Mouse (Mus musculus): ENCODE results near the gene Ptprt. TPM values are rescaled to one million over a fixed set of nuclear protein-coding genes. Genes with fewer than 3 reads are reported as not detected.
"Not testable (repeated sequence)": the region's sequence is repeated elsewhere in the genome, so short reads cannot be mapped to it uniquely, and the experiment has no call there.

Ptprt gene
- polyA plus RNA-seq, 1 experiment = 1.1 TPM

- no peak overlapping the region for H3K4me3 ChIP-seq (ENCODE audit: control insufficient read depth, insufficient read depth, low read length)
- no peaks in the 10 kb centered on the region for H3K27me3 ChIP-seq (ENCODE audit: control insufficient read depth, insufficient read depth, low read length)
- no peaks in the 10 kb centered on the region for H3K4me1 ChIP-seq (replicated peaks; ENCODE audit: control insufficient read depth, insufficient read depth, low read length)
- H3K27ac ChIP-seq (ENCODE audit: control insufficient read depth, insufficient read depth, low read length) = no peak overlapping the region
- H3K36me3 ChIP-seq (ENCODE audit: control insufficient read depth, insufficient read depth, low read length) = no peaks in the 10 kb centered on the region
- no peak for TF ChIP-seq POLR2A (IDR thresholded peaks at IDR 0.05; ENCODE audit: control insufficient read depth, extremely low read depth, insufficient read depth, low read length, poor library complexity)
- TF ChIP-seq CTCF (IDR thresholded peaks at IDR 0.05; ENCODE audit: borderline replicate concordance, control insufficient read depth, extremely low read depth, insufficient read depth, low read length, poor library complexity) = no peak
- DNase-seq = no peak
- WGBS = 87% methylated on average over 20 of the region's 20 CpGs
These were observed 478.1 kb downstream of the Ptprt start for GRCm38 (mm10) chr2:162182621-162183475.

DNA sequence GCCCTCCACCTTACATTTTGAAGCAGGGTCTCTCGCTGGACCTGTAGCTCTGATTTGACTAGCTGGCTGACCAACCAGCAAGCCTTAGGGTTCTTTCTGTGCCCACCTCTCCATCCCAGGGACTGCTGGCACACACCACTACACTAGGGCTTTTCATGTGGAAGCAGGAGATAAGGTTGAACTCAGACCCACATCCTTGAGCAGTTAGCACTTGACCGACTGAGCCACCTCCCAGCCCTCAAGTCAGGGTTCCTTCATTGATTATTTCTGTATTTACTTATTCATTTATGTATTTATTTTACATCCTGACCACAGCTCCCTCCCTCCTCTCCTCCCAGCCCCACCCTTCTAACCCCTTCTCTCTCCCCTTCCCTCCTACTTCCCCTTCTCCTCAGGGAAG lies 479.1 kb downstream of the Ptprt start:
- 85% methylated on average over 2 of the region's 2 CpGs for WGBS

GRCm38 (mm10) chr2:162172529-162172928 lies 488.4 kb downstream of the Ptprt start:
- no peak for TF ChIP-seq POLR2A (IDR thresholded peaks at IDR 0.05; ENCODE audit: control insufficient read depth, extremely low read depth, insufficient read depth, low read length, poor library complexity)
- TF ChIP-seq CTCF (IDR thresholded peaks at IDR 0.05; ENCODE audit: borderline replicate concordance, control insufficient read depth, extremely low read depth, insufficient read depth, low read length, poor library complexity) = no peak
- 64% methylated on average over 1 of the region's 1 CpGs for WGBS
- no peak for DNase-seq

More for the DNA sequence above, 479.1 kb downstream of the Ptprt start:
- no peak overlapping the region for H3K27ac ChIP-seq (ENCODE audit: control insufficient read depth, insufficient read depth, low read length)
- H3K4me3 ChIP-seq (ENCODE audit: control insufficient read depth, insufficient read depth, low read length) = no peak overlapping the region
- no peaks in the 10 kb centered on the region for H3K27me3 ChIP-seq (ENCODE audit: control insufficient read depth, insufficient read depth, low read length)
- no peaks in the 10 kb centered on the region for H3K4me1 ChIP-seq (replicated peaks; ENCODE audit: control insufficient read depth, insufficient read depth, low read length)
- no peaks in the 10 kb centered on the region for H3K36me3 ChIP-seq (ENCODE audit: control insufficient read depth, insufficient read depth, low read length)
- no peak for TF ChIP-seq POLR2A (IDR thresholded peaks at IDR 0.05; ENCODE audit: control insufficient read depth, extremely low read depth, insufficient read depth, low read length, poor library complexity)
- no peak for TF ChIP-seq CTCF (IDR thresholded peaks at IDR 0.05; ENCODE audit: borderline replicate concordance, control insufficient read depth, extremely low read depth, insufficient read depth, low read length, poor library complexity)
- DNase-seq = no peak

DNA sequence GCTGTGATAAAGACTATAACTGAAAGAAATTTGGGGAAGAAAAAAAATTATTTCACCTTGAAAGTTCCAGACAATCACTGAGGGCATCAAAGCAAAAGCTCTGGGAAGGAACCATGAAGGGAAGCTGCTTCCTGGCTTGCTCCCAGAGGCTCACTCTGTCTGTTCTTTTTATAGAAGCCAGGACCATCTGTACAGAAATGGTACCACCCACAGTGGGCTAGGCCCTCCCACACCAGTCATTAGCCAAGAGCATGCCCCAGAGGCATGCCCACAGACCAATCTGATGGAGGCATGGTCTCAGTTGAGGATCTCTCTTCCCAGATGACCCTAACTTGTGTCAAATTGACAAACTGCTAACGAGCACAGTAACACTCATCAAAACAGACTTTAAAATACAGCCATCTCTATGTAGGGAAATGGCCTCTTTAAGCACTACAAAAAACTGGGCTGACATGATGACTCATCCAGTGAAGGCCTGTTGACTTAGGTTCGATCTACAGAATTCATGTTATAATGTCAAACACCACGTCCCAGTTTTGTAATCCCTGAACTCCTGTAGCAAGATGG lies 519.0 kb downstream of the Ptprt start:
- Histone ChIP-seq H3K36me3 (ENCODE audit: control insufficient read depth, insufficient read depth, low read length) (no peaks in the 10 kb centered on the region), H3K27ac (ENCODE audit: control insufficient read depth, insufficient read depth, low read length) (no peak overlapping the region), H3K27me3 (ENCODE audit: control insufficient read depth, insufficient read depth, low read length) (no peaks in the 10 kb centered on the region), H3K4me1 (replicated peaks; ENCODE audit: control insufficient read depth, insufficient read depth, low read length) (no peaks in the 10 kb centered on the region), H3K4me3 (ENCODE audit: control insufficient read depth, insufficient read depth, low read length) (no peak overlapping the region)
- WGBS = 89% methylated on average over 3 of the region's 3 CpGs
- no peak for DNase-seq
- TF ChIP-seq CTCF (IDR thresholded peaks at IDR 0.05; ENCODE audit: borderline replicate concordance, control insufficient read depth, extremely low read depth, insufficient read depth, low read length, poor library complexity) = no peak

More at GRCm38 (mm10) chr2:162172529-162172928, 488.4 kb downstream of the Ptprt start:
- no peak overlapping the region for H3K4me3 ChIP-seq (ENCODE audit: control insufficient read depth, insufficient read depth, low read length)
- H3K27ac ChIP-seq (ENCODE audit: control insufficient read depth, insufficient read depth, low read length) = no peak overlapping the region
- H3K27me3 ChIP-seq (ENCODE audit: control insufficient read depth, insufficient read depth, low read length) = no peaks in the 10 kb centered on the region
- no peaks in the 10 kb centered on the region for H3K36me3 ChIP-seq (ENCODE audit: control insufficient read depth, insufficient read depth, low read length)
- no peaks in the 10 kb centered on the region for H3K4me1 ChIP-seq (replicated peaks; ENCODE audit: control insufficient read depth, insufficient read depth, low read length)

GRCm38 (mm10) chr2:162136176-162136575 lies 524.8 kb downstream of the Ptprt start:
- H3K36me3 ChIP-seq (ENCODE audit: control insufficient read depth, insufficient read depth, low read length); H3K4me3 ChIP-seq (ENCODE audit: control insufficient read depth, insufficient read depth, low read length); DNase-seq; H3K27ac ChIP-seq (ENCODE audit: control insufficient read depth, insufficient read depth, low read length); H3K4me1 ChIP-seq (replicated peaks; ENCODE audit: control insufficient read depth, insufficient read depth, low read length); H3K27me3 ChIP-seq (ENCODE audit: control insufficient read depth, insufficient read depth, low read length): not testable (repeated sequence)
- 96% methylated on average over 3 of the region's 3 CpGs for WGBS

GRCm38 (mm10) chr2:162131607-162132304 lies 529.2 kb downstream of the Ptprt start:
- Histone ChIP-seq H3K27me3 (ENCODE audit: control insufficient read depth, insufficient read depth, low read length) (no peaks in the 10 kb centered on the region), H3K27ac (ENCODE audit: control insufficient read depth, insufficient read depth, low read length) (no peak overlapping the region), H3K4me1 (replicated peaks; ENCODE audit: control insufficient read depth, insufficient read depth, low read length) (no peaks in the 10 kb centered on the region), H3K4me3 (ENCODE audit: control insufficient read depth, insufficient read depth, low read length) (no peak overlapping the region), H3K36me3 (ENCODE audit: control insufficient read depth, insufficient read depth, low read length) (no peaks in the 10 kb centered on the region)
- TF ChIP-seq POLR2A (IDR thresholded peaks at IDR 0.05; ENCODE audit: control insufficient read depth, extremely low read depth, insufficient read depth, low read length, poor library complexity) = no peak
- no peak for TF ChIP-seq CTCF (IDR thresholded peaks at IDR 0.05; ENCODE audit: borderline replicate concordance, control insufficient read depth, extremely low read depth, insufficient read depth, low read length, poor library complexity)
- no peak for DNase-seq
- 98% methylated on average over 4 of the region's 4 CpGs for WGBS
